Mouse (Mus musculus) forebrain, embryonic 13.5 days (tissue): ENCODE measurements at regions not wholly inside any gene's neighbourhood (a gene's known extent, or its start where the extent isn't known, plus 50 kb on each side); places are given as distances from the start of the nearest gene placed in this dataset.

ENCODE experiments used
- ATAC-seq: fragments of 200-750 bp; cut with Nextera tagmentation; 2 replicates; pipeline ENCODE4 v1.8.0; 2017
- H3K27ac ChIP-seq: fragments of 300-500 bp; sonication (generic); 2 replicates; pipeline ENCODE4 v1.5.1; 2015; ENCODE audit warnings: inconsistent platforms, mild to moderate bottlenecking, moderate library complexity
- H3K27me3 ChIP-seq: fragments of 300-500 bp; sonication (generic); 2 replicates; pipeline ENCODE4 v1.6.1; 2015; ENCODE audit warnings: mild to moderate bottlenecking, inconsistent platforms
- H3K36me3 ChIP-seq: fragments of 300-500 bp; sonication (generic); 2 replicates; pipeline ENCODE4 v1.6.1; 2015; ENCODE audit warnings: mild to moderate bottlenecking, inconsistent platforms; ENCODE audit not compliant: poor library complexity, severe bottlenecking
- H3K4me1 ChIP-seq: fragments of 300-500 bp; sonication (generic); 2 replicates; pipeline ENCODE4 v1.6.1; 2015; ENCODE audit warnings: inconsistent platforms
- H3K4me2 ChIP-seq: fragments of 300-500 bp; sonication (generic); 2 replicates; pipeline ENCODE4 v1.6.1; 2015; ENCODE audit warnings: inconsistent platforms, mild to moderate bottlenecking, moderate library complexity
- H3K4me3 ChIP-seq: fragments of 300-500 bp; sonication (generic); 2 replicates; pipeline ENCODE4 v1.5.1; 2015; ENCODE audit warnings: mild to moderate bottlenecking, inconsistent platforms
- H3K9ac ChIP-seq: fragments of 300-500 bp; sonication (generic); 2 replicates; pipeline ENCODE4 v1.6.1; 2015; ENCODE audit warnings: mild to moderate bottlenecking, inconsistent platforms
- H3K9me3 ChIP-seq: fragments of 300-500 bp; sonication (generic); replicated peaks from 2 replicates; pipeline ENCODE4 v1.6.1; 2016; ENCODE audit warnings: inconsistent platforms
- WGBS: fragments of 180-500 bp; shearing (Covaris S2); methylation state at CpG from one replicate; pipeline ENCODE4 v1.1.7; 2015; 5-methylcytosine and 5-hydroxymethylcytosine counted together

DNA sequence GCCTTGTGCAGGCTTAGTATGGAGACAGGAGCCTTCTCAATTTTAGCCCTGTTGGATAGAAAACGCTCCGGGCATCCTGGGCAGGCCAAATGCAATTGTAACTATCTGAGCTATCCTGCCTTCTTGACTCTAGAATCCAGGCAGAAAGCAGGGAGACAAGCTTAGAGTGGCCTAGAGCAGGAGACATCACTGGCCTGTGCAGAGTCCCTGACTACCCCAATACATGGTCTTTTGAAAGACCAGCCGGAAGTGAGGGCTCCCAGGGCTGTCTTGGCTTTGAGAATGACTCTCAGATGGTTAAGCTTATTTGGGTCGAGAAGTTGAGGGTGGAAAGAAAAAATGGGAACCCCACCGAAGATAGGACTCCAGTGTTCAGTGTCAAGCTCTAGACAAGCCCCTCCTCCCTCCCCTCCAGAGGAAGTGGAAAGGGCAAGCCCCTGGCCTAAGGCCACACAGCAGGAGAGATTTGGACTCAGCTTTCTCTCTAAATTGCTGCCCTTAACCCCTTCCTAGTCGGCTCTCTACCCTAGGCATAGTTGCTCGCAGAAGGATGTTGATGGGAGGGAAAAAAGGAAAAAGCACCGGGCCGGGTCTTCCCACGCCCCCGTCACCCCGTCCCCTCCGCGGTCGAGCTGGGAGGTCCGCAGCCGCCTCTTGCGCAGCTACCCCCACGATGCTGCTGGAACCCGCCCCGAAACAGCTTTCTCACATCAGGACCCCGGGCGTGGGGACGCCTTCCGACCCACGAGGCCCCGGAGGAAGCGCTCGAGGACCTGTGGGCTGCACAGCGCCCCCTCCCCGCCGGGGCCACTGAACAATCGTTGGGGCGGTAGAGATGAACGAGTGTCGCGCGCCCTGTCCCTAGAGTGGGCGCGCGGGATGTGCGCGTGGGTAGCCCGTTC lies 96.1 kb downstream of the 1700001O22Rik start:
- H3K27ac ChIP-seq: peak overlapping the region; percentile 99
- H3K27me3 ChIP-seq: no peaks in the 10 kb centered on the region
- no peak; the same call in none of the 2 replicates for ATAC-seq
- H3K4me3 ChIP-seq: peak overlapping the region; percentile 37
- H3K36me3 ChIP-seq: no peaks in the 10 kb centered on the region
- H3K4me1 ChIP-seq: peaks cover 64% of the 10 kb centered on the region
- no peaks in the 10 kb centered on the region; the same call in 1 of the 2 replicates for H3K9me3 ChIP-seq
- H3K4me2 ChIP-seq: peak overlapping the region; percentile 77
- H3K9ac ChIP-seq: peak overlapping the region; percentile 77
- WGBS: 3% methylated on average over 44 of the region's 44 CpGs

DNA sequence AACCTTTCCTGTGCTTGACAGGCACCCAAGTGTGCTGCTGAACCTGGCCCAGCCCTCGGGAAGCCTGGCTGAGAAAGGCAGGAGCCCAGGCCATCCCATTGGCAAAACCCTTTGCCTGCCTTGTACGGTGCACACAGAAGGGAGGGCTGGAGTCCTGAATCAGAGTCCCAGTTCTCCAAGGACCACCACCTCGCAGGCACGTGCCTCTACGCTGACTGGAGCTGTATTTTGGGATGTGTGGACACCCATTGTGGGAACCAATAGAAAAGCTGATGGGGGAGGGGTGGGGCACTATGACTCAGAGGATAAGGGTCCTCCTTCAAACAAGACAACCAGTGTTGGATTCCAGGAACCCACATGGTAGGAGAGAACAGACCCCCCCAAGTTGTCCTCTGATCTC lies 97.4 kb downstream of the 1700001O22Rik start:
- no peak for ATAC-seq
- H3K4me3 ChIP-seq: no peak overlapping the region
- no peak overlapping the region for H3K9ac ChIP-seq
- H3K27ac ChIP-seq: peak overlapping the region; percentile 99; the same call in 1 of the 2 replicates
- no peaks in the 10 kb centered on the region for H3K36me3 ChIP-seq
- no peaks in the 10 kb centered on the region; the same call in 1 of the 2 replicates for H3K9me3 ChIP-seq
- no peaks in the 10 kb centered on the region for H3K27me3 ChIP-seq
- no peak overlapping the region for H3K4me2 ChIP-seq
- 67% methylated on average over 5 of the region's 5 CpGs for WGBS
- peaks cover 51% of the 10 kb centered on the region for H3K4me1 ChIP-seq

DNA sequence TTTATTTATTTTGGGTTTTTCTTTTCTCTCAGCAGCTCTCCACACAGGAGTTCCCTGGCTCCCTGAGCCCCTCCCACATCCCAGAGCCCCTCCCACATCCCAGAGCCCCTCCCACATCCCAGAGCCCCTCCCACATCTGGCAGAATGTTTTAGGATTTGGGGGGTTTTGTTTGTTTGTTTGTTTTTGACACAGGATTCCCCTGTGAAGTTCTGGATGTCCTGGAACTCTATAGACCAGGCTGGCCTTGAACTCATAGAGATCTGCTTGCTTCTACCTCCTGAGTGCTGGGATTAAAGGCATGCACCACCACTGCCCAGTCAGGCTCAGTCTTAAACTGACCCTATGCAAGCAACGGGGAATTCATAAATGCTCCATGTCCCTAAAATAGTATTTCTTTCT lies 100.2 kb downstream of the 1700001O22Rik start:
- Histone ChIP-seq H3K27me3 (no peaks in the 10 kb centered on the region), H3K4me2 (no peak overlapping the region), H3K4me3 (no peak overlapping the region), H3K27ac (no peak overlapping the region), H3K36me3 (no peaks in the 10 kb centered on the region), H3K9ac (no peak overlapping the region), H3K4me1 (peaks cover 46% of the 10 kb centered on the region), H3K9me3 (no peaks in the 10 kb centered on the region; the same call in 1 of the 2 replicates)
- WGBS: 87% methylated on average over 1 of the region's 1 CpGs
- ATAC-seq: no peak

DNA sequence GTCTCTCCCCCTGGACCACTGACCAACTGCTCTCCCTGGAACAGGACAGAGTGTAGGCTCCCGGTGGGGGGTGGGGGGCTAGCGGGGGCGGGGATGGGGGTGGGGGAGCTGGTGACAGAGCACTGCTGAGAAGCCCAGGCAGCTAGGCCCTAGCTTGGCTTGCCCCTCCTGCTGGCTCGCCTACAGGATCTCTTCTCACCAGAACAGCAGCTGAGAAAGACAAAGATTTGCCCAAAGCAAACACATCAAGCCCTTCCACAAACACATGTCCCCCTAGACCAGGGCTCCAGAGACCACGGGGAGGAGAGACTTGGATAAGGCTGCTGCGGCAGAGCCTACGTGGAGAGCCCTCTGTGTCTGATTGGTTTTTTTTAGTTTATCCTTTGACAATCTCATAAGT lies 100.8 kb downstream of the 1700001O22Rik start:
- H3K27ac ChIP-seq: peak overlapping the region; percentile 66
- peaks cover 42% of the 10 kb centered on the region for H3K4me1 ChIP-seq
- no peak for ATAC-seq
- H3K9ac ChIP-seq: 0 out of 2 replicates have a peak overlapping the region, but pooled peaks have one; percentile 30
- 27% methylated on average over 7 of the region's 7 CpGs for WGBS
- H3K27me3 ChIP-seq: no peaks in the 10 kb centered on the region
- H3K36me3 ChIP-seq: no peaks in the 10 kb centered on the region
- no peaks in the 10 kb centered on the region; the same call in 1 of the 2 replicates for H3K9me3 ChIP-seq
- no peak overlapping the region for H3K4me3 ChIP-seq
- no peak overlapping the region for H3K4me2 ChIP-seq

DNA sequence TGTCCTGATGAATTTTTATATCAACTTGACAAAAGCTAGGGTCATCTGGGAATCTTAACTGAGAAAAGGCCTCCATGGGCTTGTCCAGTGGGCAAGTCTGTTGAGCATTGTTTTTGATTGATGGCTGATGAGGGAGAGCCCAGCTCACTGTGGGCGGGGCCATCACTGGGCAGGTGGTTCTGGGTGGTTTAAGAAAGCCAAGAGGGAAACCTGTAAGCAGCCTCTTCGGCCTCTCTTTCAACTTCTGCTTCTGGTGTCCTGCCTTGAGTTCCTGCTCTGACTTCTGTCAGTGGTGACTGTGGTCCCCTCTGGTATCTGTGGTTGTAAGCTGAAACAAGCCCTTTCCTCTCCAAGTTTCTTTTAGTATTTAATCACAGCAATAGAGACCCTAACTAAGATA lies 102.6 kb downstream of the 1700001O22Rik start:
- no peak for ATAC-seq
- Histone ChIP-seq H3K27ac (no peak overlapping the region), H3K9ac (no peak overlapping the region), H3K36me3 (no peaks in the 10 kb centered on the region), H3K9me3 (no peaks in the 10 kb centered on the region; the same call in 1 of the 2 replicates), H3K4me3 (no peak overlapping the region), H3K4me2 (no peak overlapping the region), H3K4me1 (peaks cover 31% of the 10 kb centered on the region), H3K27me3 (no peaks in the 10 kb centered on the region)
- 94% methylated on average over 2 of the region's 2 CpGs for WGBS

DNA sequence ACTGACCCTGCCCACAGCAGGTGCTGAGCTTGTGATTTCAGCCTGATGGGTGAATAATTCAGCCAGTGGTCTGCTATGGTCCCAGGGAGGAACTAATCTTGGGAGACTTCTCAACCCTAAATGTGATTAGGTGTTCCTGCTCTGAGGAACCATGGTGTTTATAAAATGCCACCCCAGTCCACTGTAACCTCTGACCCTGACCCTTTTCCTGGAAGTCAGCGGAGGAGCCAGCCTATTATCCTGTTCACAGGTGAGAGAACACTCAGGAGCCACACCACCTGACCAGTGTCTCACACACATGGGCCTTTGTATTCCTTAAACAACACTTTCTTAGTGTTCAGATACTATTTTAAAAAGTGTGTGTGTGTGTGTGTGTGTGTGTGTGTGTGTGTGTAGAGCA lies 103.0 kb downstream of the 1700001O22Rik start:
- no peak for ATAC-seq
- H3K36me3 ChIP-seq: no peaks in the 10 kb centered on the region
- H3K27ac ChIP-seq: peak overlapping the region; percentile 78
- peak overlapping the region; percentile 42 for H3K4me2 ChIP-seq
- no peaks in the 10 kb centered on the region; the same call in 1 of the 2 replicates for H3K9me3 ChIP-seq
- no peaks in the 10 kb centered on the region for H3K27me3 ChIP-seq
- H3K4me3 ChIP-seq: no peak overlapping the region
- peaks cover 32% of the 10 kb centered on the region for H3K4me1 ChIP-seq
- H3K9ac ChIP-seq: peak overlapping the region; percentile 16; the same call in 1 of the 2 replicates
- WGBS: 100% methylated on average over 1 of the region's 1 CpGs

DNA sequence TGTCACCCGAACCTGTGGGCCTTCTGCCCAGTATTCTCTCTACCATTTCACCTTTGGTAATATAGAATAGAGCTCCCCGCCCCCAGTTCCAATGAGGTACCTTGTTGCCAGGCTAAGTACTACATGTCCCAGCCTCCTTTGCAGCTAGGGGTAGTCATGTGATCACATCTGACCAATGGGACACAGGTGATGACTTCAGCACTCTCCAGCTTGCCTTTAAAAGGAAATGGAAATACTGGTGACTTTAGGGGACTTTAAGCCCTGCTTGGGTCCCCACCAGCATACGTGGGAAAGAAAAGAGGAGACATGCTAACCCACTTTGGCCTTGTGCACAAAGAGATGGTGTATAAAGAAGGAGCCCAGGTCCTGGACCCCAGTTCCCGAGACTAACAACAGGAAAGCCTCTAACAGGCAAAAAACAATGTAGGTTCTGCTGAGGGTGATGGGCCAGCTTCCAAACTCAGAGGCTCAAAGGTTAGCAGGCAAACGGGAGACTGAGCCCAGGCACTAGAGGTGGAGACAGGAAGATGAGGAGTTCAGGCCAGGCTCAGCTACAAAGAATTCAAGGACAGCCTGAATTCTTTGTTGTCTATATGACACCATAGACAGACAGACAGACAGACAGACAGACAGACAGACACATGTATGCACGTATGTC lies 103.5 kb downstream of the 1700001O22Rik start:
- peak; percentile 91 for ATAC-seq
- Histone ChIP-seq H3K9ac (peak overlapping the region; percentile 16; the same call in 1 of the 2 replicates), H3K9me3 (no peaks in the 10 kb centered on the region; the same call in 1 of the 2 replicates), H3K27ac (peak overlapping the region; percentile 78), H3K27me3 (no peaks in the 10 kb centered on the region), H3K4me3 (no peak overlapping the region), H3K4me2 (peak overlapping the region; percentile 42), H3K4me1 (peaks cover 37% of the 10 kb centered on the region), H3K36me3 (no peaks in the 10 kb centered on the region)
- 31% methylated on average over 6 of the region's 6 CpGs for WGBS

DNA sequence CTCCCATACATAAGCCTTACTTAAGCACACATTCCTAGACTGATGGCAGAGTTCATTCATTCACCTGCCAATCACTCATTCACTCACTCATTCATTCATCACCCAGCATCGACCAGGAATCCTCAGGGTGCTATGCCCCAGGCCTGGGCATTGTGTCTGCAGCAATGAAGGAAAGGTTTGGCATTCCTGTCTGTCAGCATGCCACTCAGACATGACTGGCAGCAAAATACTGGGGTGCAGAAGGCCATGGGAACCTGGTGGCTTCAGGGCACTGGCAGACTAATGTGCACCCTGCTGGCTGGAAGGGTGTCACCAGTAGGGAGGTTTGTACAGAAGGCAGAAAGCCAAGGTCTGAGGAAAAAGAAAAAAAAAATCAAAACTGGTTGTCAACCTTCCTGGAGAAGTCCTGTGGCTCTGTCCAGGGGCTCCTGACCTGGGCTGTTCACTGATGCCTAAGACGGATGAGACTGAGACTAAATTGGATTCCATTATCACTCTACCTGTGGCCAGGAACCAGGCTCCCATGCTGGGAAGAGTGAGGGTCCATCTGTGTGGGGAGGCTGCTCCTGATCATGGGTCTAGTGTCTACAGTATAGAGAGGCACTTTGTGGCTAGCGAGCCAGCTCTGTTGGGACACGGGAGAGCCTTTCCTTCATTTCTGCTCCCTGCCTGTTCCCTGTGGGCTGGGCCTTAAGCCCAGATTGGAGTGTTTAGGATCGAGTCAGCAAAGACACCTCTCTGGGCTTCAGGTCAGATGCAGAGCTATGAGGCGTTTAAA lies 104.1 kb downstream of the Cstad start:
- H3K36me3 ChIP-seq: no peaks in the 10 kb centered on the region
- peaks cover 45% of the 10 kb centered on the region for H3K4me1 ChIP-seq
- no peaks in the 10 kb centered on the region for H3K9me3 ChIP-seq
- no peak overlapping the region for H3K4me3 ChIP-seq
- H3K27me3 ChIP-seq: no peaks in the 10 kb centered on the region
- no peak overlapping the region for H3K4me2 ChIP-seq
- no peak for ATAC-seq
- 68% methylated on average over 6 of the region's 6 CpGs for WGBS
- H3K9ac ChIP-seq: 0 out of 2 replicates have a peak overlapping the region, but pooled peaks have one; percentile 19
- H3K27ac ChIP-seq: peak overlapping the region; percentile 42

DNA sequence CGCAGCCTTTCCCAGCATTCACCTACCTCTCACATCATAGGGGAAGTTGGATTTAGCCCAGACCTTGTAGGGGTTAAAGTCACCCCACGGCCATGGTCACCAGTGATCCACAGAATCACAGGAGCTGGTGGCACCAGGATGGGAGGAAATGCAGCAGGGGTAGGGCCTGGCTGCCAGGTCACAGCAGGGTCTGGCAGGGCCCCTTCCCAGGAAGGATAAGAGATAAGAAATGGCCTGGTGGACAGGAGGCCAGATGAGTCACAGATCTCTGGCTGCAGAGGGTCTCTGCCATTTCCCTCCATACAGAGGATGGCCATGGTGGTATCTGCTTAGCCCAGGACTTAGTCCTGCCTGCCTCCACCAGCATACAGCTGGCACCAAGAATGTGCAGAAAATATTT lies 103.0 kb downstream of the Cstad start:
- H3K9me3 ChIP-seq: no peaks in the 10 kb centered on the region
- H3K4me3 ChIP-seq: no peak overlapping the region
- no peak overlapping the region for H3K9ac ChIP-seq
- H3K4me1 ChIP-seq: peaks cover 52% of the 10 kb centered on the region
- no peak overlapping the region for H3K4me2 ChIP-seq
- no peaks in the 10 kb centered on the region for H3K27me3 ChIP-seq
- H3K36me3 ChIP-seq: no peaks in the 10 kb centered on the region
- ATAC-seq: no peak
- H3K27ac ChIP-seq: peak overlapping the region; percentile 36; the same call in 1 of the 2 replicates
- 85% methylated on average over 2 of the region's 2 CpGs for WGBS

DNA sequence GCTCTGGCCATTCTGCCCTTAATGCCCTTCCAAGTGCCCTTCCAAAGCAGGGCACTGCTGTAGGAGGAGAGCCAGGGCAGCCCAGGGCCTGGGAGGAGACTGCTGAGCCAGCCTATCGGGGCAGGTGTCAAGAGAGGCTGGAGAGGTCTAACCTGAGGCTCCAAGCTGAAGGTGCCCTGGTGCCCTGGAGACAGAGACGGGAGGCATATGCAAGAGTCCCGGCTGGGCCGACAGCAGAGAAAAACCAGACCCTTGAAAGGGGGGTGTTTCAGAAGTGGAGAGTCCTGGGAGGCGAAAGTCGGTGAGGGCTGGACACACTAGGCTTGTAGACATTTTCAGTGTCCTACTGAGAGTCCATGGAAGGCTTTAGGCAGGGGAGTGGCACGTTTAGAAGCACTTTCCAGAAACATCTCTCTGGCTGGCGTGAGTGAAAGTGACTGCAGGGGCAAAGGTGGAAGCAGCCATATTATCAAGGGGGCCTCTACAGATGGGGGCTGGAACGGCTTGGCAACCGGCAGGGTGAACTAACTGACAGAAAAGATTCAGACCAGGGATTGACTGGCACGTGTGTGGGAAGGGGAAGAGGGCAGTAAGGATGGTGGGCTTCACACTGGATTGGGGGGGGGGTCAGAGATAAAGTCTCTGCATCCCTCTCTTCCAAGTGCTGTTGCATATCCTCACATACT lies 101.1 kb downstream of the Cstad start:
- H3K27me3 ChIP-seq: no peaks in the 10 kb centered on the region
- no peak for ATAC-seq
- 64% methylated on average over 11 of the region's 11 CpGs for WGBS
- peak overlapping the region; percentile 100 for H3K27ac ChIP-seq
- H3K4me1 ChIP-seq: peaks cover 63% of the 10 kb centered on the region
- no peaks in the 10 kb centered on the region for H3K9me3 ChIP-seq
- peak overlapping the region; percentile 38 for H3K9ac ChIP-seq
- no peaks in the 10 kb centered on the region for H3K36me3 ChIP-seq
- no peak overlapping the region for H3K4me3 ChIP-seq
- H3K4me2 ChIP-seq: no peak overlapping the region

DNA sequence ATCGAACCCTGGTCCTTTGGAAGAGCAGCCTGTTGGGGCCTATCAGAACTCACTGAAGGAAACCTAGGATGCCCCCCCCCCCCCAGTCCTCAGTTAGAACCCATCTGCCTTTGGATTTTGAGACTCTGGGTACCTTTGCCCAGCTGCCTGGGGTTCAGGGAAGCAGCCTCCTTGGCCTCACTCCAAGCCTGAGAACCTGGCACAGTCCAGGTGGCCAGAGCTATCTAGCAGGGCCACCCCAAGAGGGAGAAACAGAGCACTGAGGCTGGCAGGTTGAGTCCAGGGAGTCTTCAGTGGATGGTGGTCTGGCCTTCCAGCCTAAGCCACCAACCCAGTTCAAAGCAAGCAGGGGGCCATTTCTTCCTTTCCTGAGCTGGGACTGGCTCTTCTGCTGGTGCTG lies 100.2 kb downstream of the Cstad start:
- Histone ChIP-seq H3K4me2 (no peak overlapping the region), H3K4me3 (no peak overlapping the region), H3K27ac (peak overlapping the region; percentile 100), H3K9ac (peak overlapping the region; percentile 38; the same call in 1 of the 2 replicates), H3K27me3 (no peaks in the 10 kb centered on the region), H3K9me3 (no peaks in the 10 kb centered on the region), H3K36me3 (no peaks in the 10 kb centered on the region), H3K4me1 (peaks cover 64% of the 10 kb centered on the region)
- no peak for ATAC-seq
- 86% methylated on average over 1 of the region's 1 CpGs for WGBS
